Mouse (Mus musculus): ENCODE measurements around the gene Epor.

The Epor gene

DNA sequence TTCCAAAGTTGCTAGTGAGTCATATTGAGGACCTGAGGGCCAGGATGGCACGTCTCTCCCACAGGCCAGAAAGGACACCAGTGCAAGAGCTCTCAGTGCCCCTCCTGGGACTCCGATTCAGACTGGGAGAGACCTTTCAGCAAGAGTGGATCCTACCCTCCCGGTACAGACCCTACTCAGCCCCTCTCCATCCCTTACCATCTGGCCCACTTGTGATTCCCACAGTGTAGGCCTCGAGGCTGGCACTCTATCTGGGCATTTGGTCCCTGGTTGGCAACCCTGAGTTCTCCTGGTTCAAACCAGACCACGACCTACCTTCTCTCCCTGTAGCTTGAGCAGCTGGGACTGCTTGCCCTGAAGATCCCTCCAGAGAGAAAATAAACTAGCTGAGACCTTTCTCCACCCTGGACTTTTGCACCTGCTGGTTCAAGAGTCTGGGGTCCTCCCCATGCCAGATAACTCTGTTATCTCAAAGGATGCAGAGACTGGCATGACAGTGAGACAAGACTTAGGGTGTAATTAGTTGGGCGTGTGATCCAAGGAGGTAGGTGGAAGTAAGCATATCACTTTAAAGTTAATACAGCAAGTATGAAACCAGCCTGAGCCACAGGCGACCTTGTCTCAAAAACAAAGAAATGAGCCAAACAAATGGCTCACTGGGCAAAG, 27.7 kb downstream of the Epor start:
- DNase-seq = no peak

DNA sequence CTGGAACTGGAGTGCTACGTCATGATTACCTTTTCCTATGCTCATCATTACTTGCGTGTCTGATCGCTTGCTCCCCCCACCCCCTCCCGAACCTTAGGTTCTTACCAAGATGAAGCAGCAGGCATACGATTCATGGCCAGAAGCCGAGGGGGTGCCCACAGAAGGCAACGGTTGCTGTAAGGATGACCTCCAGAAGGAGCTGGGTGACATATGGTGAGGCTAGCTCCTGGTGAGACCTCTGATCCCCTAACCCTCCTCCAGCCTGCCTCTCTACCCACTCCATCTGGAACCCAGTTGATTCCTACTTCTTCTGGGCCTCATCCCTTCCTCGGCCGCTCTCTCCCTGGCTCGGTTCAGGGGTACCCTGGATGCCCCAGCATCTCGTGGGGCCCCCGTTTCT, 29.3 kb downstream of the Epor start:
- DNase-seq = peak in 1 of 2 experiments; percentile 54

GRCm38 (mm10) chr9:21932445-21933137, 30.7 kb downstream of the Epor start:
- DNase-seq = no peak

- no peak for DNase-seq
Observed at GRCm38 (mm10) chr9:21932006-21932405, 31.3 kb downstream of the Epor start.

GRCm38 (mm10) chr9:21929208-21929607, 34.1 kb downstream of the Epor start:
- no peak for DNase-seq

DNA sequence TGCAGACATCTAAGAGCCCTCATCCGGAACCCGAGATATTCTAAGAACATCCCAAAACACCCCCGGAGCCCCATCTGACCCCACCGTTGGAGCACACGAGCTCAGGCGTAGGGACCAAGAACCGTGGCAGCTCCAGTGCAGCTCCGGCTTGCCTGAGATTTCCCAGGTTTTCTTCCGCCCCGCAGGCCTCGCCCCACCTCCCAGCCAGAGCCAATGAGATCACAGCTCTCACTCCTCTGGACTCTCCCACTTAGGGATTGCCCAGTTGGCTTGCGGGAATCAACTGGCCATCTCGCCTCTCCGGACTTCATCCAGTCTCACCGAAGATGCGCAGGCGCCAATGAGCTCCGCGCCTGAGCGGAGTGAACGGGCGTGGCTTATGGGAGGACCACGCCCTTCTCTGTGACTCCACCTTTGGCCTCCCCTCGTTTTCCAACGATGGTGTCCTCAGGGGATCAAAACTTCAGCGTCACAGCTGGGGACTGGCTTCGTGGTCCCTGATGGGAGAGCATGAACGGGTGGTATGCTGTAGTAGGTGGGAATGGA, 36.0 kb downstream of the Epor start, which contains the start of the genes Ccdc159 and Tmem205:
Gene Ccdc159 (plus strand): TSS at position 264 of the 546 bp plus-strand sequence.
Gene Tmem205 (minus strand): TSS at position 349 of the 546 bp plus-strand sequence.
- DNase-seq = peak; percentile 91 to 94

DNA sequence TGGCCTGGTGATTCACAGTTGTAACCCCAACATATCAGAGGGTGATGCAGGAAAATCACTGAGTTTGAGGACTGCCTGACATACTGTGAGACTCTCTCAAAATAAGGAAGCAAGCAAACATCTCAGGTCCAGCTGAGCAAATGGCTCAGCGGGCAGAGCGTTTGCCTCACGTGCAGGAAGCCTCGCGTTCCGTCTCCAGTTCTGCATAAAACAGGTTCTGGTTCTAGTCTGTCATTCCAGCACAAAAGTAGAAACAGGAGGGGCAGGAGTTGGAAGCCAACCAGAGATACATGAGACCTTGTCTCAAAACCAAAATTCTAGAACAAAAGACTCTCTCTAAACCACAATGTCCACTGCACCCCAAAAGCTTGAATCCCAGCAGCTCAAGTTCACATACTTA, 36.5 kb downstream of the Epor start:
- peak in 1 of 2 experiments; percentile 6 for DNase-seq

DNA sequence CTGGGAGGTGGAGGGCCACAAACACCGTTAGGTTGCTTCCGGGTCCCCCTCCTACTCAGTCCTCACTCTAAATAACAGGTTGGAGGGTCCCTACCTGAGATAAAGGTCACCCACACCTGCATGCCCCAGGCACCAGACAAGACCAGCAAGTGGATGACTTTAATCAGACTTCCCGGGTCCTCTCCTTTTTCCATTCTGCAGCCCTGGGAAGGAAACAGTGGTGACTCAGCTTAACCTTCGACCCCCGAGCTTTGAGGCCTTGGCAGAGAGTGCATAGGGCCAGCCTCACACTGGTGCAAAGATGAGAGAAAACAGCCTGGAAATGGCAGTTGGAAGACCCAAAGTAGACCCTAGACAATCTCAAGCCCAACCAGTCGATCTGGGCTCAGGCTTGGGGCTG, 37.2 kb downstream of the Epor start:
- DNase-seq = peak in 1 of 2 experiments; percentile 6

DNA sequence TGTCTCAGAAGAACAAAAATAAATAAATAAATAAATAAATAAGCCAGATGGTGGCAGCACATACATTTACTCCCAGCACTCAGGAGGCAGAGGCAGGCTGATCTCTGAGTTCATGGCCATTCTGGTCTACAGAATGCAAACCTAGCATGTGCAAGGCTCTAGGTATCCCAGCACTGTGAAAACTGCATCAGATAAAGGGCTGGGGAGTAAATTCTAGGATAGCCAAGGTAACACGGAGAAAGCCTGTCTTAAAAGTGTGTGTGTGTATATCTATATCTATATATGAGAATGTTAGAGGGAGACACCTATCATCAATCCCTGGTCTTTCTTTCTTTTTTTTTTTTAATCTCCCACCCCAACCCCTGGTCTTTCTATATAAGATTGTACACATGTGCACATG, 37.8 kb downstream of the Epor start:
- no peak for DNase-seq

DNA sequence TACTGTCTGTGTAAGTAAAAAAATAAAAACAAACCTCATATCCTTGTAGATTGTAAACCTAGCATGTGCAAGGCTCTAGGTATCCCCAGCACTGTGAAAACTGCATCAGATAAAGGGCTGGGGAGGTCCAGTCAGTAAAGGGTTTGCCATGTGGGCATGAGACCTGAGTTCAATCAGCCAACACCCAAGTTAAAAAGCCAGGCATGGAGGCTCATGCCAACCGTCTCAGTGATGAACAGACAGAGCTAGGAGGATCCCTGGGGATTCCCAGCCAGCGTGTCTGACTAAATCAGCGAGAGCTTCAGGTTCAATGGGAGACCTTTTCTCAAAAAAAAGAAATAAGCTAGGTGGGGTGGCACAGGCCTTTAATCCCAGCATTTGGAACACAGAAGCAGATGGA, 38.3 kb downstream of the Epor start:
- DNase-seq = no peak

GRCm38 (mm10) chr9:21924099-21924493, 39.2 kb downstream of the Epor start:
- peak; percentile 57 to 80 for DNase-seq

DNA sequence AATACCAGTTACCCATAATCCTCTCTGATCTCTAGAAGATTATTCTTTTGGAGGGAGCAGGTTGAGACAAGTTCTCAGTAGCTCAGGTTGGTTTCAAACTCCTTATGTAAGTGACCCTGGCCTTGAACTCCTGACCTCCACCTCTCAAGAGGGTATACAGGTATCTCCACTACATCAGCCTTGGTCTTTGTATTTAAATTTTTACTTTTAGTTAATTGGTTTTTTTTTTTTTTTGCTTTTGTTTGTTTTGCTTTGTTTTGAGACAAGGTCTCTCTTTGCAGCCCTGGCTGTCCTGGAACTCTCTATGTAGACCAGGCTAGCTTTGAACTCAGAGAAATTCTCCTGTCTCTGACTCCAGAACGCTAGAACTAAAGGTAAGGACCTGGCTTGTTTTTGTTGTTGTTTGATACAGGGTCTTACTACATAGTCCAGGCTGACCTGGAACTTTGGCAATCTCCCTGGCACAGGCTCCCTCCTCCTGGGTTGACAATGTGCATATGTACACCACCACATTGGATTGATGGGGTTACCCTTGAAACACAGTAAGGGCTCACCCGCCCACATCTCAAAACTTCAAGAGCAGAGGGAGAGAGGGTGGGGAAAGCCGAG, 39.7 kb downstream of the Epor start:
- DNase-seq = no peak

DNA sequence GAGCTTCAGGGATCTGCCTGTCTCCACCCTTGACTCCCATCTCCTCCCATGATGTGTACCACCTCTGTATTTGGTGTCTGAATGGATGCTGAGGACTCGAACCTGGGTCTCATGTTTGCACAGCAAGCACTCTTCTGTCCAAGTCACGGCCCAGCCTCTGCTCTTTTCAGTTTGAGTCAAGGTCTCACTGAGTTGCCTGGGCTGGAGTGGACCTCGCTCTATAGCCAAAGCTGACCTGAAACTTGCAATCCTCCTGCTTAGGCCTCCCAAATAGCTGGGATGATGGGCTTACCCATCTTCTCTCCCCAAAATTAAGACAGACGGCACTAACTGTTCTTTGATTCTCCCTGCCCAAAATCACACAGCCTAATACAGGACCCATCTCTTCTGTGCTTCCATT, 40.3 kb downstream of the Epor start:
- DNase-seq = no peak

DNA sequence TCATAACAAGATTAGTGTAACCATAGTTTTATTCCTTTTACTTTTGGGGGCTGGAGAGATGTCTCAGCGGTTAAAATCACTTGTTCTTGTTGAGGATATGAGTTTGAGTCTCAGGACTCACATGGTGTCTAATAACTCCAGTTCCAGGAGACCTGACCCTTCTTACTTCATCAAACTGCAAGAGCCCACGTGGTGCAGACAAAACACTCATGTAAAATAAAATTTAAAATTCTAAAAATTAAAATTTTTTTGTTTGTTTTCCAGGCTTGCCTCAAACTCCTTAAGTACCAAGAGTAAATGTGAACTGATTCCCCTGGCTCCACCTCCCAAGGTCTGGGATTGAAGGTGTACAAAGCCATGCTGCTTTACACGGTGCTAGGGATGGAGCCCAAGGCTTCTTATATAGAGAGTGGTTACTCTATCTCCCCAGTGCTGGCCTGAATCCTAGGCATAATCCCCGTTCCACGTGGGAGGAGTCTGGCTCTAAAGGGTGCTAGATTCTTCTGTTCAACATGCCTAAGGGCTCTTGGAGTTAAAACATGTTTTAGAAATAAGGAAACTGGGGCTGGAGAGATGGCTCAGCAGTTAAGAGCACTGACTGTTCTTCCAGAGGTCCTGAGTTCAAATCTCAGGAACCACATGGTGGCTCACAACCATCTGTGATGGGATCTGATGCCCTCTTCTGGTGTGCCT, 44.5 kb downstream of the Epor start:
- no peak for DNase-seq

GRCm38 (mm10) chr9:21918035-21918592, 45.2 kb downstream of the Epor start, which contains the start of gene Rab3d:
Gene Rab3d (minus strand): TSS chr9:21918192.
- peak; percentile 89 to 96 for DNase-seq

- DNase-seq = peak in 1 of 2 experiments; percentile 68
Observed at GRCm38 (mm10) chr9:21917493-21918034, 45.7 kb downstream of the Epor start.

DNA sequence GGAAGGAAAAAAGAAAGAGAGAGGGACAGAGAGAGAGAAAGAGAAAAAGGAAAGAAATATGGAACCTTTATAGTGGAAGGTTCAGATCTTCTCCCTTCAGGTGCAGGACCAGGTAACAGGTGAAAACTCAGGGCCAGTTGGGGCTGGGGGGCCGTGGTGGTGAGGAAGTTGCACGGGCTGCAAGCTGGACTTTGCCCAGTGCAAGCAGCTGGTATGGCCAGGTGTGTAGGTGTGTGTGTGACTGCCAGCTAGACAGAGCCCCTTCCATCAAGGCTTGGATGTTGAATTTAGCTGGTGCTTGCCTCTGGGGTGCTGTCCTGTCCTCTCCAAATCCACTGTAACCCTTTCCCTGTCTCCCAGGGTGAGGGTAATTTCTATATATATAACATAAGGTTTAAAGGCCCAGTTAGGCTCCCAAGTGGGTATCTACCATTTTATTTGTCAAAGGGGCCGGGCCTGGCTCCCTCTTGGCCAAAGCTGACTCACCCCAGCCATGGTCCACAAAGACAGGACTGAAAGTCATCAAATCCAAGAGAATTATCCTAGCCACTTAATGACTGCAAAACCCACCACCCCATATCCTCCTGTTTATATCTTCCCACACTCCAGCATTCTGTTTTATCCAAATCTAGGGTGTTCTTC, 46.3 kb downstream of the Epor start:
- no peak for DNase-seq

DNA sequence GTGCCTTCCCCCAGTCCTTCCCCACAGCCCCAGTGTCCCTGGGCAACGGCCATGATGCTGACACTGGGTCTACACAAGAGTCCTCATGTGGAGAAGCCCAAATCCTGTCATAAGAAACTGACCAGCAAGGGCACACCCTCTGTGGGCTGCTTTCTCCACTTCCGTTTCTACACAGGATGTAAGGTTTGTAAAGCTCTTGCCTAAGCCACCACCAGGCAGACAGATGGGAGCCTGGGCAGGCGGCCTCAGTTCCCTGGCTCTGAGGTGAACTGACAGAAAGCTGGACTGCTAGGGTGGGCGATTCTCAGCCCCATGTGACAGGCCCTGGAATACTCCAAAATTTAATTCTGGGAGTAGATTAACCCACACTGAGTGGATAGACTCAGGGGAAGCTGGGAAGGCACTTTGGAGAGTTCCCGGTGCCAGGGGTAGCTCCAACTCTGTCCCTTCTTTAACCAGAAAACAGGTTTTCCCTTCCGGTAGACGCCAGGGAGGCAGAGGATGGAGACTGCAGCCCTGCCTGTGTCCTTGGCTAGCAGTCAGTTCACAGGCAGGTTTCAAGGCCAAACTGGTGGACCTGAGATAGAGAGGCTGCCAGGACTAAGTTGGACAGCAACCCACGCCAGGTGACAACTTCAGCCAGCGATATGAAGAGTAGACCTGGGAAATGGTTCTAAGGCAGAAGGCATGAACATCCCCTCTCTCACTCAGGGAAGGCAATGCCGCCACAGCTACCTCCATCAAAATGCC, 53.7 kb downstream of the Epor start:
- peak; percentile 55 to 58 for DNase-seq

Measured in cerebellum, postnatal 25 days (tissue).